Mouse (Mus musculus) mature B cell (primary cell): Measurements from ENCODE around the gene Olfr49.

Source experiments
- in situ Hi-C: fragments of 300-500 bp; cut with MboI; formaldehyde crosslinking; loops from 2 replicates; pipeline ENCODE4 v1.14.3; 2019

The Olfr49 gene

GRCm38 (mm10) chr14:54232143-54232542 is 52.6 kb downstream of the Olfr49 start:
- in situ Hi-C loops, result loop anchor here (10.0 to 25.0 kb wide), 2 partner anchors 123 to 205 kb away; partner anchors contain the start of genes Mmp14 and Mrpl52

GRCm38 (mm10) chr14:54231176-54231956 is 53.4 kb downstream of the Olfr49 start:
- in situ Hi-C loops, result loop anchor here (10.0 to 25.0 kb wide), 2 partner anchors 123 to 206 kb away; partner anchors contain the start of genes Mmp14 and Mrpl52

GRCm38 (mm10) chr14:54230638-54231150 is 54.0 kb downstream of the Olfr49 start:
- in situ Hi-C loops, result loop anchor here (10.0 to 25.0 kb wide), 2 partner anchors 124 to 207 kb away; partner anchors contain the start of genes Mmp14 and Mrpl52

GRCm38 (mm10) chr14:54229849-54230248 is 54.9 kb downstream of the Olfr49 start:
- in situ Hi-C loops, result loop anchor here (10.0 to 25.0 kb wide), 2 partner anchors 125 to 207 kb away; partner anchors contain the start of genes Mmp14 and Mrpl52

GRCm38 (mm10) chr14:54228933-54229713 is 55.6 kb downstream of the Olfr49 start:
- in situ Hi-C loops, result loop anchor here (25.0 kb wide), 1 partner anchor 208 kb away; the partner anchor contains the start of genes Mmp14 and Mrpl52

GRCm38 (mm10) chr14:54228501-54228900 is 56.2 kb downstream of the Olfr49 start:
- in situ Hi-C loops, result loop anchor here (25.0 kb wide), 1 partner anchor 209 kb away; the partner anchor contains the start of genes Mmp14 and Mrpl52
